Mouse (Mus musculus) spleen, adult 18-20 months (tissue): ENCODE measurements around the gene Sdha.

Experiments
- DNase-seq, 2 experiments: peaks; one replicate each; pipeline ENCODE4 v3.0.0; 2022; ENCODE audit warnings: mixed read lengths in 2 of 2

Gene Sdha

DNA sequence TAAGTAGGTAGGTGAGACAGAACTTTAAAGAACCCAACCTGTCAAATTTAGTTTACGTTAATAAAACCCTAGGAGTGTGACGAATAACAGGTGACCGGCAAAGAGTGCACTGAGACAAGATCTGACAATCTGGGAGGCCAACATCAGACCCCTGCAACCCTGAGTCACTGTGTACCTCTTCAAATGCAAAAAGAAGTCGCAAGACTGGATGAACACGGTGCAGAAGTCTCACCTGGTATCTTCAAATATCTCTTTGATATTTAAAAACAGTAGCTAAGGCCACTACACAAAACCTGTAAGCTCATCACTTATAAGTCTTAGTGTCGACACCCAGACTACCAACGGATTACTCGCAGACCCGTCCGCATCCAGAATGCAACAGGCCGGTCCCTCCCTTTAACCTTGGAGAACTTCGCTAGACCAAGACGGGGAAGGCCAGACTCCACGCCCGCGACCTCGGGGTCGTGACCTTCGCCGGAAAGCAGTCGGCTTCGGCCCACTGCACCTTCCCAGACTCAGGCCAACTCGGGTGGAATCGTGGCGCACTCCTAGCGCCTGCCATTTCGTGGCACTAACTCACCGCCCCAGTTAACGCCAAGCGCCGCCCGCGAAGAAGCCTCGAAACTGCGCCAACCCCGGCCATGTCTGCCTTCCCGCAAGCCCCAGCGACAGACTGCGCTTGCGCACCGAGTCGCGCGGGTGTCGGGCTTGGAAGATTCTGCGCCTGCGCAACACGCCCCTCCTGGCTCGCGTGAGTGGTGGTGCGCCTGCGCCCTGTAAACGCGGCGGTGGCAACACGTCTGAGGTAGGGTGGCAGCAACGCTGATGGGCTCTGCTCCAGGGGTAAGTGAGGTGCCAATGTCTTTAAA lies at the start of gene Sdha, which contains the start of gene Ccdc127:
Sdha (minus strand) TSS at position 715 of the 869 bp plus-strand sequence.
Ccdc127 (plus strand) TSS at position 744 of the 869 bp plus-strand sequence.
- DNase-seq: peak; percentile 92

DNA sequence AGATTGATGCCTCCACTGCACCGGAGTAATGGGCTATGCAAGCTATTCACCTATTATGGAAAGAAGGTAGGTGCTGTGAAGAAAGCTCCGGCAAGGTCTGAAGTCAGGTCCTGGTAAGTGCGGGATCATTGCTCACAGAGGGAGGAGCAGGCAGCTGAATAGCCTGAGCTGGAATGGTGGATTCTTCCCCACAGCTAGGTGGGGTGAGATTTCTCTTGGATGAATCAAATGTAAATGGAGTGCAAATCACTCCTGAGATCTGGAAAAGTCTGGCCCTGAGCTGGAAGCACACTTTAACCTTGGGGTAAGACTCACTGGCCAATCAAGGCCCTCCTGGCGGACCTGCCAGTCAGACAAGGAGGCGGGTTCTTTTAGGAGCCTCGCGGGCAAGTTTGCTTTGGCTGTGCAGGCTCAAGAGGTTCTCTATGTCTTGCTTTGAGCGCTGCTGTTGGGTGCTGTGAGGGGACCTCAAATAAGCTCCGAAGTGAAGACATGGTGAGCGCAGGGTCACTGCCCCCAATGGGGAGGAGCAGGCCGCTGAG lies 49.3 kb upstream of the Sdha start, which contains the start of gene Ftl1-ps1:
Ftl1-ps1 (plus strand) TSS at position 397 of the 542 bp plus-strand sequence.
- DNase-seq: no peak

DNA sequence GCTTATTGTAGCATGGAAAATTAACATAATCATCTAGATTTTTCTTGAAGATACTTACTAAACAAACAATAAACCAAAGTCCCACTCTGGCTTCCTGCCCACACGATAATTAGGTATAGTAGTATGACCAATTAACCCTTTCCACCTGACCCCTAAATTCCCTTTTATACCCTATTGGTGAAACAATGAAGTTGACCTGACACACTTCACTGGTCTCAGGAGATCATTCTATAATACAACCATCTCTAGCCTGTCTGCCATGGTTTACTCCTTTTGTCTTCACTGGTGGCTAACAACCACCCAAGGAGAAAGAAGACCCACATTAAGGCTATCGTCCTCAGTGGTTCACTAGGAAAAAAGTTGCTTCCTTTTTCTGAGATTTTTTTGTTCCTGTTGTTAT lies 41.1 kb upstream of the Sdha start:
- DNase-seq: no peak

DNA sequence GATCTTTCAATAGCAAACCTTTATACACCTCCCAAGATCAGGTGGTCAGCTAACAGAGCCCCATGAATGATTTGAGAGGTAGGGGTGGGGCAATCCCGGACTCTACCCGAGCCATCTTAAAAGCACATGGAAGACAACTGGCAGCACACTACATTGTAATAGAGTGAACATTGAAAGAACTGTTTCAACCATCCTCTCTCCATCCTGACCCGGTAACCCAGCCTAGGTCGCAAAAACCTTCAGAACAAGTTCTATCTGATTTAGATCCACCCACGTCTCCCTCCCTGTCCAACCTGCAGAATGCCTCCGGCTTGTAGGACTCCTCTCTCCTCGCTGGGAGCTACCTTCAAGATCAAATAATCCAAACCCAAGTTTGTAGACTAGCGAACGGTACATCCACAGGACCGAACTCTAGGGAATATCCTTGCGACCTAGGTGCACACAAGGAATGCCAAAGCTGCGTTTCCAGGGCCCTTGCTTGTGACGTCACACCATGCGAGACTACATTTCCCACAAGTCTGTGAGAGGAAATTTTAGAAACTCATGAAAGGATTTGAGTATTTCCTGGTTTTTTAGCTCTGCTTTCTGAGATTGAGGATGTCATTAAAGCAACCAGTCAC lies 40.4 kb upstream of the Sdha start, which contains the start of gene Zfp72:
Zfp72 (minus strand) TSS at position 466 of the 620 bp plus-strand sequence.
- peak; percentile 28 to 66 for DNase-seq

DNA sequence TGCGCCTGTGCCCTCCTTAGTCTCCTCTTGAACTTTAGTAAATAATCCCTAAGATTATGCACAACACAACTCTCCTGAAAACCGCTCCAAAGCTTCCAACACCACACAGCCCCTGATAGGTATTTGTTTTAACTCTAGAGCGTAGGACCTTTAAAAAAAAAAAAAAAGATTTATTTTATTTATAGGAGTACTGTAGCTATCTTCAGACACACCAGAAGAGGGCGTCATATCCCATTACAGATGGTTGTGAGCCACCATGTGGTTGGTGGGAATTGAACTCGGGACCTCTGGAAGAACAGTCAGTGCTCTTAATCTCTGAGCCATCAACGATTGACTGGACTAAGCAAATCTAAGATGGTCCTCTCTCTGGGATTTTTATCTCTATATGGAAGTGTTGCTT lies 39.6 kb upstream of the Sdha start:
- no peak for DNase-seq

DNA sequence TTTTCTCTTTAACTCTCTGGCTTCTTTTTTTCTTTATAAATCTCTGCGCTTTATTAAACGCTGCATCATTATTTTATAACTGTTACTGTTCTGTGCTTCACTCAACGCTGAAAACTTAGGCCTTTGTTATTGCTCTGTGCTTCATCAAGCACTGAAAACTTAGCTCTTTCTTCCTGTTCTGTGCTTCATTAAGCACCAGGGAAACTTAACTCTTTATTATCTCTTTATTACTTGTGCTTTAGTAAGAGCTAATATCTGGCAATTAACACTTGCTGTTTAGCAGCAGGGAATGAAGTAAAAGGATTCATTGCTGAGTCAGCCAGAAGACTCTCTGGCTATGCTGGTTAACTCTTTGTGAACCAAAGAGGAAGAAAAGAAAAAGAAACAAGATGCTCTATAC lies 32.2 kb upstream of the Sdha start:
- DNase-seq: no peak

DNA sequence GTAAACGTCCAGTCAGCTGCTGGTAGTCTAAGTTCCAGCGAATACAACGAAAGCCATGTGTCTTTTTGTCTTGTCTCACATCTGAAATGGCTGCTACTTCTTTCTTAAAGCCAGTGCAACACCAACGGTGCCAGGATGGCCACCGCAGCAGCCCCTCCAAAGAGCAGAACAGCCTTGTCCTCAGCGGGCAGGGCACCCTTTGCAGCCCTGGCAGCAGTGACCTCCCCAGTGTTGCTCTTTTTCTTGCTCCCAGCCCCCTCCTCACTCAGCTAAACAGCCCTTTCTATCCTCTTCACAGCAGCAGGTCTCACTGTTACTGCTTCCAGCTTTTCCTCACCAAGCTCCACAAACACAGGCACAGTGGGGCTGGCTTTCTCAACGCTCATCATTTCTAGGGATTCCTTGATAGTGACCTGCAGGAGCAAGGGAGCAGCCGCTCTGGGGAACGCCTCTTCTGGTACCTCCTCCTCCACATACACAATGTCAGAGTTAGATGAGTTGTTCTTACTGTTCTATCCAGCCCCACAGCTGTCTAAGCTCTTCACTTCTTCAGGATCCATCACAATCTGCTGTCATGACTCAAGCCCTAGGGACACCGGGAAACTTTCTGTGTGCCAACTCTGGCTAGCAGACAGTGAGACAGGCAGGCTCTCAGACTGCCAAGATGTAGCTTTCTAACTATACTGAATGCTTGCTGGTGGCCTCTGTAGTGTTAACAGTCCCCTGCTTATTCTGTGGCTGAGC lies 31.6 kb upstream of the Sdha start:
- DNase-seq: no peak

DNA sequence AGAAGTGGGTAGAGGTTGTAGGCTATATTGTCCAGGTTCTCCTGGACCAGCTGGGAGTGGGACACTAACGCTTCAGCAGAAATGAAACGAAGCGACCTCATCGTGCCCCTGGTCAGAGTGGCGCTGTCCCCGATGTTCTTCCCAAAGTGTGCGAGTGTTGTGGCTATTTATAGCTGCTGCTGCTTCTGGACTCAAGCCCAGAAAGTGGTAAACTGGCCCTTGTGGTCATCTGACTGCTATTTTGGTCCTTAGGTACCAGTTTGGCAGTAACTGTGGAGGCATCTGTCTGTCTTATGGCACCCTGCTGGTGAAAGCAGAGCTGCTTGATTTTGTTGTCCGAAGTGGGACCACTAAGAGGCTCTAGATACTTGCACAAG lies 13.8 kb upstream of the Sdha start, which contains the start of gene Lrrc14b:
Lrrc14b (minus strand) TSS at position 147 of the 377 bp plus-strand sequence.
- DNase-seq: no peak

DNA sequence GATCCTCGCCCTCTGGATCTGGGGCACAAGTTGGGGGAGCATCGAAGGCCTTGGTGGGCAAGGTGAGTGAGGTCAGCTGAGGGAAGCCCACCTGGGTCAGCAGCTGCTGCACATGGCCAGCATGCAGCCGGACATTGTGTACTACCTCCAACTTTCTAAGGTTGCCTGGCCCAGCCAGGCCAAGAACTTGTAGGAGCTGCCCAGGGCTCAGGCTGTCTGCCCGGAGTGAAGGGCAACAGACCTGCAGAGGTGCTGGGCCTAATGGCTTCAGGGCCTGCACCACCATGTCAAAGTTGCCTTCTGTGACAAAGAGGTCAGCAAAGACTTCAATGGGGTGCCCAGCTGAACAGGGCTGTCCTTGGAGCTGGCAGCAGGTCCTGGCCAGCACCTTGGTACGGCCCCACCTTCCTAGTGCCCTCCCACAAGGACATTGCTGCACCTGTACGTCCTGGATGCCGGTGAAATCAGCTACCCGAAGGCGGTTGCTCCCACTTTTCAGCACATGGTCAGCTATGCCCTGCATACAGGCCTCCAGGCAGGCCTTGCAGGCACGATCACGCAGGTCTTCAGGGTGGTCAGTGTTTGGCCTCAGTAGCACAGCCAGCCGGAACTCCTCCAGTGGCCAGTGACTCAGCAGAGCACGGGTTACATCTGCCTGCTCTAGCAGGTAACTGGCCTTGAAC lies 13.2 kb upstream of the Sdha start:
- peak in 1 of 2 experiments; percentile 4 for DNase-seq

DNA sequence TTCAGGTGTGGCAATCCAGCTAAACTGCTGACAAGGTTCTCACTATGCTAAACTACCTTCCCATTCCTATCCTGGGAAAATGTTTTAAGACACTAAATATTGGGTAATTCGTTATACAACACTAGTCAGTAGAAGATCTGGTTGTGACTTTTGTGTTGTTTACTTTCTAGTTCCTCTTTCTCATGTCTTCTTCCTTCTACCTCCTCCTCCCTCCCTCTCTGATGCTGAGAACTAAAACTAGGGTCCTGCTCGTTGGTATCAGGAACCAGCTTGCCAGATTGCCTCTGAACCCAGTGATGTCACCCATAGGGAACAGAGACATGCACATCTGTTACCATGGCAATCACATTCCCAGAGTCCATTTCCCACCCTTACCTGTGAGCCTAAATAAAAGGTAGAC lies 12.1 kb upstream of the Sdha start:
- no peak for DNase-seq

DNA sequence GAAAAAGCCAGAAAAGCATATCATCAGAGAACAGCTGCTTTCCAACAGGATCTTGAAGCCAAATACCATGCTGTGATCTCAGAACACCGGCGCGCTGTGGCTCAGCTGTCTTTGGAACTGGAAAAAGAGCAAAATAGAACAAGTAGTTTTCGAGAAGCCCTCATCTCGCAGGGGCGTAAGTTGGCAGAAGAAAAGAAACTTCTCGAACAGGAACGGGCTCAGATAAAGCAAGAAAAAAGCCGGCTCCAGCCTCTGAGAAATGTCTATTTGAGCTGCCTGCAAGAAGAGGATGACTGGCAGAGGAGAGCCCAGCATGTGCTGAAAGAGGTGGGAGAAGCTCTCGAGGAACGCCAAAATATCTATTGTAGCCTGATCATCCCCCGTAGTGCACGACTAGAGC lies 6.4 kb upstream of the Sdha start:
- DNase-seq: no peak

DNA sequence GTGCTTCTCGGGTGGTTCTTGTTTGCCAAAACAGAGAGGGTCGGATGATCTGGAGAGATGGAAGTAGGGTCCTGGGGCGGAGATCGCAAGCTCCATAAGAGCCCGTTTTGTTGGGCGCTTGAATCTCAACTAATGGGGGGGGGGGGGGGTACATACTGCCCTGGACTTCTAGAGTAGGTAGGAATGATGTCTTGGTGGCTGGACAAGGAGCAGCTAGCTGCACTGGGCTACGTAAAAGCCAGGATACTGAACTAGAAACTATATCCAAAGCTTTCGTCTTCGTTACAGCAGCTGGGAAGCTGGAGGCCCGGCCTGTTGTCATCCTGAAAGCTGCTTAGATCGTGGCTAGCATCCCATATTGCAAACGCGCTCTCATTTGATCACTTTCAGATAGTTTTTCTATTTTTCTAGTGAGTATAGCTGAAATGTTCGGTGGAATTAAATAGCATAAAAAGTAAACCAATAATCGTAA lies 391 bp upstream of the Sdha start:
- no peak for DNase-seq

DNA sequence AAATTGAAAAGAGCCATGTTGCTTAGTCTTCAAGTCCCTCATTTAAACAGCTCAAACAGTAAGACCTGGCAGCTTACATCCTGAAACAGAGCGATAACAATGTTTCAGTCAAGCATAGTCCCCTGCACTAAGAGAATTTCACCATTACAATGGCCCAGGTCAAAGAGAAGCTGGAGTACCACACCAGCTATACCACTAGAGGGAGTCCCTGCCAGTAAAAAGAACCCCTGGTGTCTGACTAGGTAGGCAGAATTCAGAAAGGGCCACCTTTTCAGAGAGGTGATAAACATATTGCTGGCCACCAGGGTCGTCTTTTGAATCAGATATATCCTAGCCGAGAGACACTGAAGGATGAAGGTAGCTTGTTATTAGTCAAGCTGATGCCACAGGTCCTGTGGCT lies 9.0 kb downstream of the Sdha start:
- peak in 1 of 2 experiments; percentile 37 for DNase-seq

DNA sequence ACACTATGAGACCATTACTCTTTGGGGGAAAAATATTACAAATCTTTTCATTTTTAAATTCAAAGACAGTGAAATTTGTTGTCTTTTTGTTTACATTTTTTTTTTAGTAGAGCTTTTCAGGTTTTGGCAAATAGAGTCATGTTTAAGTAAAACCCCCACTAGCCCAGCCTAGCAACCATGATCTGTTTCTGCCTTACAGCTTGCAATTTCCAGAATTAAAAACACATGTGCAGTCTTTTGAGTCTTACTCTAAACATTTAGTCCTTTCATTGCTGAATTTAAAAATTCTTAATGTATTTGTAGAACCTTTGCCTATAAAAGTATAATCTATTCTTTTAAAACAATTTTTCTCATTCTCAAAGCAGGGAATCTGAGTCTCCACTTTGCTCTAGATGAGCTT lies 20.8 kb downstream of the Sdha start:
- DNase-seq: no peak

DNA sequence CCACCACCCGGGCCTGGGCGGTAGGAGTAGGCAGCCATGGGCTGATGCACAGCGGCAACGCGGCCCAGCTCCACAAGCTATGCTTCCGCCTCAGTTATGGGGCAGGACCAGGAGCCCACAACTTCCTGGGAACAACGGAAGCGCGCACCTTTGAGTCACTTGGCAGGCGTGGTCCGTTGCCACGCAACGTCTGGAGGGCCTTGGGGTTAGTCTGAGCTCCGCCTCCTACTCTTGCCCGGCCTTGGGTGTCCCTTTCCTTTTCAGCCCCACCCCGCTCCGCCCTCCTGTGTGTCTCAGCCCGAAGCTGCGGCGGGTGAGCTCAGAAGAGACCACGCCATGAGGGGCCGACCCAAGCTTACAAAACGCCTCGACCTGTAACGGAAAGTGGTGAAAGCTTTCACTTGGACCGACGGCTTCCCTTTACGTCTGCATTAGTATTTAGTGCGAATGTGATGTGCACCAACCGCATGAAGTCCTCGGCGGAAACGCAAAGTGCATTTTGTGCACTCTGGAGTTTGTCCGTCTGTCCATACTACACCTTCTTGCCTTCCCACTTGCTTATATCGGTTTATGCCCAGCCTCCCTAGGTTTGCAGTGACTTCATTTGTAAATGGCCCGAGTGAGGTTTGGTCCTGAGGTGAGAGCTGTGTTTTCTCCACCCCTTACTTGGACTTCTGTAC lies 32.8 kb downstream of the Sdha start, which contains the start of gene Pdcd6:
Pdcd6 (minus strand) TSS at position 411 of the 680 bp plus-strand sequence.
- DNase-seq: peak; percentile 85 to 87

DNA sequence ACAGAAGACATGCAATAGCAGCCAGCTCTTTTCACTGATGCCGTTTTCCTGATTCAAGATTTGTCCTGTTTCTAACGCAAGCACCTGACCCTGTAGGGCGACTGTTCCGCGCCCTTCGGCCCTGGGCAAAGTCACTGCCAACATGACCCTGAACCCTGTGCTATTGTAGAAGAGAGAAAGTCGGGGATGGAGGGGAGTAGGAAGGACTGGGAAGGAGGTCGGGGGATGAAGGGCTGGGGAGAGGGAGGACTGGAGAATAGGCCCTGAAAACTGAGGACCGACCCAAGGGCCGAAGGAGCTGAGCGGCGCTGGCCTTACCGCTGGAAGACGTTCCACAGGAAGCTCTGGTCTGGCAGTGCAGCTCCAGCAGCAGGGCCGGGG lies 33.3 kb downstream of the Sdha start:
- DNase-seq: no peak

DNA sequence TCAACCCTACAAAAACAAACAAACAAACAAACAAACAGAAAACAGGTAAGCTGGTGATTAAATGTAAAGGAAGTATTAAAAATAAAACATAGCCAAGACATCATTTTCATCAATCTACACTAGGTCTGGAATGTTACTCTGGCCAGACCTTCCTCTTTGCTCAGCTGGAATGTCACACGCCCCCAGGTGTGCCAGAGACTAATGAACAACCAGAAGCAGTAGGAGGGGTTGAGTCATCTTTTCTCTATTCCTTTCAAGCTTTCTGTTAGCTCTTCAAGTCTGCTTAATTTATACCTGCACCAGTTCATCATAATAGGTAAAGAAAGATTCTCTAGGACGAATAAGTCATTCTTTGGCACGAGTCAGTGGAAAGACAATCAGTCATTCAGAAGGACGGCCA lies 33.7 kb downstream of the Sdha start:
- DNase-seq: no peak

DNA sequence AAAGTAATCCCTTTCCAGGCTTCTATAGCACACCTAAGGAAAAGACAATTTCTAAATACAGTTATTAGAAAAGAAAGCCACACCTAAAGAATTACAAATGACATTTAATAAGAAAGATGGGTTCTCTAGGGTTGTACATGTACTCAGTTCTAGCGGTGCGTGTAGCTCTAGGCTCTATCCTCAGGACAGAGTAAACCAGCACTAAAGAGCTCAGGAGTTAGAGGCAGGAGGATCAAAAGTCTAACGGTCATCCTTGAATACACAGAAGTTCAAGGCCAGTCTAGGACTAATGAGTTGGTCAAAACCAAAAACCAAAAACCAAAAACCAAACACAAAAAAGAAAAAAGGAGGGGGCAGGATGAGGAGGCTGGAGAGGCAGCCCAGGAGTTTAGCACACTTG lies 35.5 kb downstream of the Sdha start:
- no peak for DNase-seq

DNA sequence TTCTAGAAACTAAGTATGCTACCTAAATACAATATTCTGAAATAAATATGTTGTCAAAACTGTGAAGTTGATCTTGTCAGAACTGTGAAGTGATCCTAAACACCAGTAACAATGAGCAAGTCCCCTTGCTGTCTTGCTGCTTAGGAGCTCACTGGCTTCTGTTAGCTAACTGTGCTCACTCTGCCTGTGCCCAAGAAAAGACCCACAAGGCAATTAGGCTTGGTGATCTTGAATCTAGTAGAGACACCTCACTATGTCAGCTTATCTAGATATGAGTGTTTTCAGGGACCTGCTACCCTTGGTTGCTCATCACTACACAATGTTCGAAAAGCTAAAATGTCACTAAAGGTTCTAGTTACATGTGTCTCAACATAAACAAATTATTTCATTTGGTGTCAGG lies 44.3 kb downstream of the Sdha start:
- no peak for DNase-seq

DNA sequence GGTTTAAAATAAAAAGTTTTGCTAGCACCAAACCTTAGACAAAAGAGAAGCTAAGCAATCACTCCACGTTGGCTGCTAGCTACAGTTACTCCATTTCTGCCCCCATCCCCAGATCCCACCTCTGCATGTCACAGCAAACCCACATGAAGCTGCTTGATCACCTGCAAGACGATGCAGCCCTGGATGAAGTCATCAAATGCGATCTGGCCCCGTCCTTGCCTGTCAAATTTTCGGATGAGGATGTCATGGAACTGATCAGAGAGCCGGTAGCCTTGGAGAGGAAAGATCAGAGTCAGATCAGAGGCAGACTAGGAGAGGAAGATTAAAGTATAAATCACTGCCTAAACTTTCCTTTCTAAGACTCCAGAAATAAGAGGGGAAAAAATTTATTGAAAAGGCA lies 44.7 kb downstream of the Sdha start:
- no peak for DNase-seq
